Mouse (Mus musculus) liver, embryonic 15.5 days (tissue): ENCODE results near the gene Capn13. TPM values are rescaled to one million over a fixed set of nuclear protein-coding genes. Genes with fewer than 3 reads are reported as not detected.
"Not testable (repeated sequence)": the region's sequence is repeated elsewhere in the genome, so short reads cannot be mapped to it uniquely, and the experiment has no call there.

Experiments
- ATAC-seq: fragments of 200-750 bp; cut with Nextera tagmentation; 2 replicates; pipeline ENCODE4 v1.8.0; 2017; ENCODE audit warnings: moderate number of reproducible peaks, mild to moderate bottlenecking, moderate library complexity; ENCODE audit not compliant: insufficient read depth
- H3K27ac ChIP-seq: fragments of 300-500 bp; sonication (generic); replicated peaks from 2 replicates; pipeline ENCODE4 v1.5.1; 2015; ENCODE audit warnings: mild to moderate bottlenecking, inconsistent platforms
- H3K27me3 ChIP-seq: fragments of 300-500 bp; sonication (generic); 2 replicates; pipeline ENCODE4 v1.6.1; 2015; ENCODE audit warnings: mild to moderate bottlenecking, inconsistent platforms
- H3K36me3 ChIP-seq: fragments of 300-500 bp; sonication (generic); replicated peaks from 2 replicates; pipeline ENCODE4 v1.6.1; 2015; ENCODE audit warnings: moderate library complexity, mild to moderate bottlenecking, inconsistent platforms
- H3K4me1 ChIP-seq: fragments of 300-500 bp; sonication (generic); replicated peaks from 2 replicates; pipeline ENCODE4 v1.6.1; 2015; ENCODE audit warnings: inconsistent platforms
- H3K4me2 ChIP-seq: fragments of 300-500 bp; sonication (generic); 2 replicates; pipeline ENCODE4 v1.6.1; 2015; ENCODE audit warnings: moderate library complexity, mild to moderate bottlenecking, inconsistent platforms
- H3K4me3 ChIP-seq: fragments of 300-500 bp; sonication (generic); replicated peaks from 2 replicates; pipeline ENCODE4 v1.5.1; 2015; ENCODE audit warnings: mild to moderate bottlenecking, inconsistent platforms
- H3K9ac ChIP-seq: fragments of 300-500 bp; sonication (generic); 2 replicates; pipeline ENCODE4 v1.6.1; 2015; ENCODE audit warnings: moderate library complexity, mild to moderate bottlenecking, inconsistent platforms
- H3K9me3 ChIP-seq: fragments of 300-500 bp; sonication (generic); replicated peaks from 2 replicates; pipeline ENCODE4 v1.6.1; 2016; ENCODE audit warnings: inconsistent platforms
- WGBS: fragments of 180-500 bp; shearing (Covaris S2); methylation state at CpG from one replicate; pipeline ENCODE4 v1.1.7; 2015; ENCODE audit warnings: mixed read lengths; ENCODE audit not compliant: insufficient replicate concordance; 5-methylcytosine and 5-hydroxymethylcytosine counted together
- polyA plus RNA-seq: library from polyadenylated mRNA; unstranded; fragments of >200 nt; fragmentation: Nextera tagmentation; extraction: Ambion mirVana; gene quantifications from 2 replicates; pipeline ENCODE4 v1.2.1, GENCODE M21; 2015

The Capn13 gene
- polyA plus RNA-seq, 1 experiment from 2014 or later = not detected

GRCm38 (mm10) chr17:73271797-73272600 lies 128.7 kb downstream of the Capn13 start:
- Histone ChIP-seq H3K9me3 (no peaks in the 10 kb centered on the region), H3K9ac (no peak overlapping the region), H3K4me1 (no peaks in the 10 kb centered on the region), H3K36me3 (no peaks in the 10 kb centered on the region), H3K27ac (no peak overlapping the region), H3K4me2 (no peak overlapping the region), H3K27me3 (no peaks in the 10 kb centered on the region), H3K4me3 (no peak overlapping the region)
- no peak for ATAC-seq
- WGBS = 68% methylated on average over 7 of the region's 7 CpGs

GRCm38 (mm10) chr17:73270871-73271796 lies 129.5 kb downstream of the Capn13 start:
- no peaks in the 10 kb centered on the region for H3K27me3 ChIP-seq
- no peaks in the 10 kb centered on the region for H3K9me3 ChIP-seq
- 40% methylated on average over 15 of the region's 15 CpGs for WGBS
- ATAC-seq = no peak
- no peak overlapping the region for H3K4me3 ChIP-seq
- no peaks in the 10 kb centered on the region for H3K4me1 ChIP-seq
- no peaks in the 10 kb centered on the region for H3K36me3 ChIP-seq
- H3K4me2 ChIP-seq = no peak overlapping the region
- H3K9ac ChIP-seq = no peak overlapping the region
- H3K27ac ChIP-seq = no peak overlapping the region

GRCm38 (mm10) chr17:73263077-73263501 lies 137.6 kb downstream of the Capn13 start:
- Histone ChIP-seq H3K9me3 (no peaks in the 10 kb centered on the region), H3K4me1 (no peaks in the 10 kb centered on the region), H3K27me3 (no peaks in the 10 kb centered on the region), H3K9ac (no peak overlapping the region), H3K27ac (no peak overlapping the region), H3K36me3 (no peaks in the 10 kb centered on the region), H3K4me3 (no peak overlapping the region), H3K4me2 (no peak overlapping the region)
- ATAC-seq = no peak
- 38% methylated on average over 8 of the region's 8 CpGs for WGBS

GRCm38 (mm10) chr17:73262558-73262957 lies 138.1 kb downstream of the Capn13 start:
- H3K4me1 ChIP-seq = no peaks in the 10 kb centered on the region
- H3K4me2 ChIP-seq = no peak overlapping the region
- ATAC-seq = no peak
- no peak overlapping the region for H3K9ac ChIP-seq
- no peaks in the 10 kb centered on the region for H3K27me3 ChIP-seq
- WGBS = 58% methylated on average over 2 of the region's 2 CpGs
- no peak overlapping the region for H3K27ac ChIP-seq
- no peak overlapping the region for H3K4me3 ChIP-seq
- no peaks in the 10 kb centered on the region for H3K9me3 ChIP-seq
- H3K36me3 ChIP-seq = no peaks in the 10 kb centered on the region

- H3K9ac ChIP-seq, H3K36me3 ChIP-seq, ATAC-seq, H3K4me3 ChIP-seq, H3K27me3 ChIP-seq, H3K4me1 ChIP-seq, H3K9me3 ChIP-seq, H3K27ac ChIP-seq, H3K4me2 ChIP-seq: not testable (repeated sequence)
- WGBS = 71% methylated on average over 5 of the region's 5 CpGs
Measured at GRCm38 (mm10) chr17:73259258-73259657, 141.4 kb downstream of the Capn13 start.

- no peak overlapping the region for H3K27ac ChIP-seq
- no peak overlapping the region for H3K4me2 ChIP-seq
- H3K9ac ChIP-seq = no peak overlapping the region
- H3K36me3 ChIP-seq = no peaks in the 10 kb centered on the region
- H3K27me3 ChIP-seq = no peaks in the 10 kb centered on the region
- 24% methylated on average over 12 of the region's 12 CpGs for WGBS
- no peaks in the 10 kb centered on the region for H3K4me1 ChIP-seq
- no peak for ATAC-seq
- no peak overlapping the region for H3K4me3 ChIP-seq
- H3K9me3 ChIP-seq = no peaks in the 10 kb centered on the region
Measured at GRCm38 (mm10) chr17:73258620-73259019, 142.0 kb downstream of the Capn13 start.
